Mouse (Mus musculus) Muller cell, postnatal 12 days (primary cell): Measurements from ENCODE around the gene Olfr1275.

ENCODE experiments used
- DNase-seq: peaks from one replicate; pipeline ENCODE4 v3.0.0-alpha.2; 2015; ENCODE audit errors: inconsistent ontology term

Gene Olfr1275

DNA sequence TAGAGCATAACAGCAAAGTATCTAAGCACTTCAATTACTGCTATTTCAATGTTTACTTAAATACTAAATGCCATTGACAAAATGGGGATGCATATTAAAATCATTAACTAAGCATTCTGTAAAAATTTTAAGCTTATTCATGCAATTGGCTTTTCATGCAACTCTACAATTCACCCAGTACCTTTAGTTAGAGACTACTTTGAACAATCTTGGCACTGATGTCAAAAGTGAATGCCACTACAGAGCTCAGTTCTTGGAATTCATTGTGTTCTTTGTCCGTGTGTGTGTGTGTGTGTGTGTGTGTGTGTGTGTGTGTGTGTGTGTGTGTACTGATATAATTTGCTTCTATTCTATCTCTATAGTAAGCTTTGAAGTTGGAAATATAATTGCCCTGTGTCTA lies at the start of gene Olfr1275:
Olfr1275 (minus strand) TSS at position 101 of the 400 bp plus-strand sequence.
- DNase-seq, result no peak

DNA sequence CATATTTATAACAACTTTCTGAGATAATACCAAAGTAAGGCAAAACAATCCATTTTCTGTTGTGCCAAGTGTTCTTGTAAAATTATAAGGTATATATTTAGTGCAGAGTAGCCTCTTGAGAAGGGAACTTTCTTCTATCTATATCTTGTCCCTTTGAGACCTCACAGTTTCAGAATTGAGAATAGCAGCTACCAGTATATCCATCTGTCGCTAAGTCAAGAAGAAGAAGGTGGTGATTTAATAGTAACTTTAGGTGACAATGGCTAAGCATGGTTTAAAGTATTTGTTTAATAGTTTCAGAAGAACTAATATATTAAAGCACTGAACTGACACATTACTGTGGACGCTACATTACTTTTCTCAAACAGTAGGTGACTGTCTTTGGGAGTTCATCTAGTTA lies 38.9 kb upstream of the Olfr1275 start, which contains the start of gene Olfr1277:
Olfr1277 (minus strand) TSS at position 101 of the 400 bp plus-strand sequence.
- no peak for DNase-seq

- no peak for DNase-seq
Observed at GRCm38 (mm10) chr2:111254216-111254615, 19.1 kb upstream of the Olfr1275 start, which contains the start of gene Olfr1276. Gene Olfr1276, plus strand, starts transcription at chr2:111254516.

- no peak for DNase-seq
Observed at GRCm38 (mm10) chr2:111229502-111229901, 5.6 kb downstream of the Olfr1275 start, which contains the start of gene 4930430A15Rik. Gene 4930430A15Rik, minus strand, starts transcription at chr2:111229602.

DNA sequence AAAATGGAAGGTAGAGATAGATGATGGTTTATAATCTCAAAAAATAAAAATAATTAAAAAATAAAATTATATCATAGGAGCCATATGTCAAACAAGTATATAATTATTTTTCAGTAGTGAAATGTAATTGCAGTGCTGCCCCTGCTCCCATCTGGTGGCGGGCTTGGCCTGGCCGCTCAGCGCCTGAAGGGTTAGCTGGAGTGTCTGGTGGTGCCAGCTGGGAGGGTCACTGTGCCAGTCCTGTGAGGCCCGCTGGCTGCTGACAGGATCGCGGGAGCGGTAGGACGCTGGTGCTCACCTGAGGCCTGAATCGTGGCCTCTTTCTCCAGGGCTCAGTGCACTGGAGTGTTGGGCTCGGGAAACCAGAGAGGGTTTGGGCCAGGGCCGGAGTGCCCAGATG lies 53.0 kb downstream of the Olfr1275 start:
- DNase-seq, result no peak
